Mouse (Mus musculus) erythroblast, adult 5-6 weeks (primary cell): ENCODE results near the gene Pak1ip1. TPM values are rescaled to one million over a fixed set of nuclear protein-coding genes. Genes with fewer than 3 reads are reported as not detected.
"Not testable (repeated sequence)": the region's sequence is repeated elsewhere in the genome, so short reads cannot be mapped to it uniquely, and the experiment has no call there.

ENCODE experiments used
- ATAC-seq: replicated peaks from 2 replicates; pipeline ENCODE4 v1.8.0; 2016; ENCODE audit warnings: moderate number of reproducible peaks, mild to moderate bottlenecking, moderate TSS enrichment, inconsistent platforms; ENCODE audit not compliant: poor library complexity, low FRiP score, severe bottlenecking
- total RNA-seq, 2 experiments: library from RNA; stranded (forward) in 1 of 2; stranded (reverse) in 1 of 2; fragments of 150-400 nt in 1 of 2; fragments of 200-764, 138-1000 nt in 1 of 2; gene quantifications; 2 replicates each; pipeline versions ENCODE4 v1.2.3 to v1.2.4; 2015 to 2017; ENCODE audit warnings: low replicate concordance in 2 of 2

The Pak1ip1 gene
- total RNA-seq (2015; ENCODE audit: low replicate concordance): 25.0 and 33.0 TPM in 2 replicates
- 45.7 and 54.3 TPM in 2 replicates for total RNA-seq (2017; ENCODE audit: low replicate concordance)

GRCm38 (mm10) chr13:41000926-41001639, at the start of gene Pak1ip1:
Gene Pak1ip1 (plus strand): TSS chr13:41001023.
- ATAC-seq: peak; percentile 98

GRCm38 (mm10) chr13:40951386-40951976, 49.3 kb upstream of the Pak1ip1 start:
- ATAC-seq: no peak

- ATAC-seq: no peak
Observed at GRCm38 (mm10) chr13:40953231-40953630, 47.6 kb upstream of the Pak1ip1 start.

GRCm38 (mm10) chr13:40955773-40956172, 45.0 kb upstream of the Pak1ip1 start:
- no peak for ATAC-seq

GRCm38 (mm10) chr13:40967609-40968008, 33.2 kb upstream of the Pak1ip1 start:
- ATAC-seq: no peak

- no peak for ATAC-seq
Observed at GRCm38 (mm10) chr13:40968564-40968963, 32.3 kb upstream of the Pak1ip1 start.

GRCm38 (mm10) chr13:40969761-40970390, 30.9 kb upstream of the Pak1ip1 start:
- no peak for ATAC-seq

GRCm38 (mm10) chr13:40971261-40971660, 29.6 kb upstream of the Pak1ip1 start:
- ATAC-seq: no peak

- no peak for ATAC-seq
Observed at GRCm38 (mm10) chr13:40971831-40972230, 29.0 kb upstream of the Pak1ip1 start.

- ATAC-seq: no peak
Observed at GRCm38 (mm10) chr13:40972976-40973375, 27.8 kb upstream of the Pak1ip1 start.

GRCm38 (mm10) chr13:40977609-40978008, 23.2 kb upstream of the Pak1ip1 start:
- peak; percentile 76 for ATAC-seq

- no peak for ATAC-seq
Observed at GRCm38 (mm10) chr13:40978652-40979051, 22.2 kb upstream of the Pak1ip1 start.

- ATAC-seq: no peak
Observed at GRCm38 (mm10) chr13:40979321-40979720, 21.5 kb upstream of the Pak1ip1 start.

GRCm38 (mm10) chr13:40982759-40983158, 18.1 kb upstream of the Pak1ip1 start:
- ATAC-seq: no peak

- 0 out of 2 replicates have a peak, but pooled peaks have one; percentile 44 for ATAC-seq
Observed at GRCm38 (mm10) chr13:40986081-40986480, 14.7 kb upstream of the Pak1ip1 start.

GRCm38 (mm10) chr13:40987608-40988303, 13.1 kb upstream of the Pak1ip1 start:
- ATAC-seq: peak; percentile 69; the same call in 1 of the 2 replicates

GRCm38 (mm10) chr13:40988418-40988817, 12.4 kb upstream of the Pak1ip1 start:
- ATAC-seq: peak; percentile 86

- ATAC-seq: no peak
Observed at GRCm38 (mm10) chr13:40994487-40995263, 6.1 kb upstream of the Pak1ip1 start.

GRCm38 (mm10) chr13:40998537-40998936, 2.3 kb upstream of the Pak1ip1 start:
- ATAC-seq: not testable (repeated sequence)
